Mouse (Mus musculus) R1 (cell line): ENCODE measurements around the gene Sec14l1.
"Not testable (repeated sequence)": the region's sequence is repeated elsewhere in the genome, so short reads cannot be mapped to it uniquely, and the experiment has no call there.

Experiments used
- DNase-seq: peaks from one replicate; pipeline ENCODE4 v3.0.0-alpha.2; 2018; ENCODE audit warnings: low read depth, low spot score

Sec14l1 gene

GRCm38 (mm10) chr11:117114592-117115345 is at the start of gene Sec14l1:
Sec14l1 (plus strand) TSS chr11:117115168.
- DNase-seq = peak; percentile 97

GRCm38 (mm10) chr11:117065602-117066001 is 49.4 kb upstream of the Sec14l1 start:
- not testable (repeated sequence) for DNase-seq

GRCm38 (mm10) chr11:117066738-117067137 is 48.2 kb upstream of the Sec14l1 start:
- DNase-seq = peak; percentile 34

- DNase-seq = no peak
These were observed 46.6 kb upstream of the Sec14l1 start for GRCm38 (mm10) chr11:117068332-117068731.

GRCm38 (mm10) chr11:117069027-117069426 is 45.9 kb upstream of the Sec14l1 start:
- DNase-seq = peak; percentile 60

- no peak for DNase-seq
These were observed 44.3 kb upstream of the Sec14l1 start for GRCm38 (mm10) chr11:117070711-117071110.

GRCm38 (mm10) chr11:117072128-117072527 is 42.8 kb upstream of the Sec14l1 start:
- DNase-seq = peak; percentile 91

GRCm38 (mm10) chr11:117073426-117073825 is 41.5 kb upstream of the Sec14l1 start:
- DNase-seq = peak; percentile 71

- peak; percentile 95 for DNase-seq
These were observed 38.3 kb upstream of the Sec14l1 start for GRCm38 (mm10) chr11:117076576-117077196.

- DNase-seq = no peak
These were observed 37.7 kb upstream of the Sec14l1 start for GRCm38 (mm10) chr11:117077227-117077626.

GRCm38 (mm10) chr11:117077902-117078301 is 37.1 kb upstream of the Sec14l1 start:
- DNase-seq = peak; percentile 69

- peak; percentile 31 for DNase-seq
These were observed 36.2 kb upstream of the Sec14l1 start for GRCm38 (mm10) chr11:117078637-117079240.

GRCm38 (mm10) chr11:117079651-117080190 is 35.2 kb upstream of the Sec14l1 start:
- DNase-seq = no peak

GRCm38 (mm10) chr11:117080209-117080608 is 34.8 kb upstream of the Sec14l1 start:
- DNase-seq = no peak

- DNase-seq = peak; percentile 100
These were observed 33.6 kb upstream of the Sec14l1 start for GRCm38 (mm10) chr11:117081165-117082064.

- DNase-seq = peak; percentile 95
These were observed 32.5 kb upstream of the Sec14l1 start for GRCm38 (mm10) chr11:117082353-117082934.

GRCm38 (mm10) chr11:117083052-117083881 is 31.7 kb upstream of the Sec14l1 start:
- DNase-seq = peak; percentile 95

- peak; percentile 96 for DNase-seq
These were observed 31.1 kb upstream of the Sec14l1 start for GRCm38 (mm10) chr11:117083882-117084260.

- DNase-seq = no peak
These were observed 28.8 kb upstream of the Sec14l1 start for GRCm38 (mm10) chr11:117086215-117086614.
